Mouse (Mus musculus) gastrocnemius, postnatal 4 days (tissue): ENCODE measurements at regions not wholly inside any gene's neighbourhood (a gene's known extent, or its start where the extent isn't known, plus 50 kb on each side); places are given as distances from the start of the nearest gene placed in this dataset.
A peak's percentile ranks its signal among the peaks of the same experiment; 100 is the strongest.

Source experiments
- DNase-seq, 2 experiments: peaks; one replicate each; pipeline ENCODE4 v3.0.0; 2021 to 2022; ENCODE audit warnings: low spot score in 2 of 2, mixed read lengths in 2 of 2

- DNase-seq = no peak
Measured at GRCm38 (mm10) chr5:95864252-95864651, 88.5 kb downstream of the E330014E10Rik start.

- no peak for DNase-seq
Measured at GRCm38 (mm10) chr5:95864725-95865492, 89.1 kb downstream of the E330014E10Rik start.

DNA sequence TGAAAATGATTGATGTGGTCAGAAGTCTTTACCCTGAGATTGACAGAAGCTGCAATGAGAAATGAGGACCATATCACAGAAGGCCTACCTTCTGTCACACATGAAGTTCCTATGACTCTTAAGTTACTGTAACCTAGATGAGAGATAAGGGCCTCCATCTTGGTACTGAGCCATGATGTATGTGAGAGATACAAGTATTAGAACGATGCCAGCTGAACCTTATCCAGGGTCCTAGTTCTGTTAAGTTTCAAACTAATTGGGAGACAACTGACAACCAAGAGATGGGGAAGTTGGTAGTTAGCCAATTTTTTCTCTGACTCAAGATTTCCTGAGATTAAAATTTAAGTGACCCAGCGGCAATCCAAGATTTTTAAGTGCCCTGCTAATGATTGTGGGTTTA is 89.7 kb downstream of the E330014E10Rik start:
- no peak for DNase-seq

GRCm38 (mm10) chr5:95866848-95867495 is 89.8 kb upstream of the Cxcl13 start:
- no peak for DNase-seq

GRCm38 (mm10) chr5:95870336-95870845 is 86.4 kb upstream of the Cxcl13 start:
- DNase-seq = no peak

DNA sequence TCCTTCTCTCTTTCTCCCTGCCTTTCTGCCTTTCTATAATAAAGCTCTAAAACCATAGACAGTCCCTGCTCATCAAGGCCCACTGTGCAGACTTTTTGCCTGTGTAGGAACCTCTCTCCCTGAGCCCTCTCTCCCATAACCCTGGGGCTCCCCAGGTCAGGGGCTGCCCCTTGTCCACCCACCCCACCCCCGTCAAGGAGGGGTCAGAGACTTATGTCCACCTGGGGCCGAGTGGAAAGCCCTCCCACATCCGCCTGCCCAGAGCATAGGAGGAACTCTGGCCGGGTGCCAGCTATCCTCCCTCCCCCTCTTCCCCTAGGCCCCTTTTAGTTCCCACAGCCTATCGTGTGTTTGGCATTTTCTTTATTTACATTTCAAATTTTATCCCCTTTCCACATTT is 81.8 kb upstream of the Cxcl13 start:
- DNase-seq = peak in 1 of 2 experiments; percentile 8

GRCm38 (mm10) chr5:95880914-95881313 is 75.8 kb upstream of the Cxcl13 start:
- peak in 1 of 2 experiments; percentile 41 for DNase-seq
